Mouse (Mus musculus) testis, adult 2 months (tissue): ENCODE data around the gene Ostm1. TPM values are rescaled to one million over a fixed set of nuclear protein-coding genes. Genes with fewer than 3 reads are reported as not detected.

Experiments
- H3K27ac ChIP-seq: fragments of 200-500 bp; 2 replicates; pipeline ENCODE4 v1.5.1; 2012; ENCODE audit warnings: low read depth, low read length; ENCODE audit not compliant: control insufficient read depth, insufficient read depth
- H3K27me3 ChIP-seq: fragments of 200-500 bp; 2 replicates; pipeline ENCODE4 v1.6.1; 2012; ENCODE audit warnings: mild to moderate bottlenecking, low read length, moderate library complexity; ENCODE audit not compliant: control insufficient read depth, insufficient read depth
- H3K36me3 ChIP-seq: fragments of 200-500 bp; 2 replicates; pipeline ENCODE4 v1.6.1; 2012; ENCODE audit warnings: mild to moderate bottlenecking, low read length; ENCODE audit not compliant: control insufficient read depth, insufficient read depth
- H3K4me1 ChIP-seq: fragments of 200-500 bp; 2 replicates; pipeline ENCODE4 v1.6.1; 2012; ENCODE audit warnings: low read length; ENCODE audit not compliant: control insufficient read depth, insufficient read depth
- H3K4me3 ChIP-seq: fragments of 200-500 bp; 2 replicates; pipeline ENCODE4 v1.5.1; 2012; ENCODE audit warnings: low read depth, mild to moderate bottlenecking, low read length, moderate library complexity, mixed read lengths; ENCODE audit not compliant: control insufficient read depth
- CTCF ChIP-seq: fragments of 200-500 bp; IDR thresholded peaks from 2 replicates; pipeline ENCODE4 v1.5.1; 2012; ENCODE audit warnings: low read depth, mild to moderate bottlenecking, inconsistent platforms, low read length, moderate library complexity; ENCODE audit not compliant: control insufficient read depth, insufficient read depth, insufficient replicate concordance
- POLR2A ChIP-seq: fragments of 200-500 bp; IDR thresholded peaks from 2 replicates; pipeline ENCODE4 v1.6.1; 2012; ENCODE audit warnings: low read depth, mild to moderate bottlenecking, inconsistent platforms, low read length, moderate library complexity; ENCODE audit not compliant: control insufficient read depth
- polyA plus RNA-seq: library from polyadenylated mRNA; depleted of rRNA; stranded (reverse); fragments of >200 nt; gene quantifications from 2 replicates; pipeline ENCODE4 v1.2.3, GENCODE M21; 2012; rRNA removed

The Ostm1 gene
- polyA plus RNA-seq, 1 experiment, result 4.1 TPM

- Histone ChIP-seq H3K4me3 (no peak overlapping the region), H3K27ac (no peak overlapping the region), H3K4me1 (no peaks in the 10 kb centered on the region; the same call in 1 of the 2 replicates), H3K27me3 (no peaks in the 10 kb centered on the region), H3K36me3 (no peaks in the 10 kb centered on the region)
- TF ChIP-seq POLR2A, result no peak
- TF ChIP-seq CTCF, result no peak
These were observed 168.2 kb downstream of the Ostm1 start for GRCm38 (mm10) chr10:42751813-42752212.

Other genes starting within 250 kb of the Ostm1 start
- 1.5 and 1.7 TPM in 2 replicates for gene Afg1l, start 105.3 kb upstream of the Ostm1 start, polyA plus RNA-seq
- gene Snx3, start 81.8 kb upstream of the Ostm1 start, polyA plus RNA-seq, result 315 and 363 TPM in 2 replicates
- gene Nr2e1, start 190 bp upstream of the Ostm1 start, polyA plus RNA-seq, result 0.18 and 0.51 TPM in 2 replicates
- gene Sec63, start 177.7 kb downstream of the Ostm1 start, polyA plus RNA-seq, result 16.1 and 23.1 TPM in 2 replicates